Mouse (Mus musculus): Measurements from ENCODE around the gene Ifitm1.

Ifitm1 gene

GRCm38 (mm10) chr7:140966921-140967320 lies at the start of gene Ifitm1:
Gene Ifitm1 (plus strand): TSS chr7:140967221.
- no peak for DNase-seq

DNA sequence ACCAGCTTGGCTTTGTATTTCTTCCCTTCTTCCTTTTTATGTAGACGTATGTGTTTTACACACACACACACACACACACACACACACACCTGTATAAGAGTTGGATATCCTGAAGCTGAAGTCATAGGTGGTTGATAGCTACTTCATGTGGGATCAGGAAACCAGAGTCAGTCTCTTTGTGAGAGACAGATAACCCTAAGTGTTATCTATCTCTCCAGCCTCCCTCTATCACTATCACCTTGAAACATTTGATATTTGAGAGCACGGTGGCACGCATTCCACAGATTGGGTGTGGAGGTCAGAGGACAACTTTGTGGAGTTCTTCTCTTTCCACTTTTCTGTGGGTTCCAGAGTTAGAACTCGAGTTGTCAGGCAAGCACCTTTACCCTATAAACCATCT lies 47.1 kb upstream of the Ifitm1 start:
- no peak for DNase-seq

- no peak for DNase-seq
These were observed 46.5 kb upstream of the Ifitm1 start, which contains the start of gene Nlrp6 for GRCm38 (mm10) chr7:140920418-140921029. Gene Nlrp6 (plus strand): TSS chr7:140920902.

- no peak for DNase-seq
These were observed 45.6 kb upstream of the Ifitm1 start for GRCm38 (mm10) chr7:140921225-140921975.

GRCm38 (mm10) chr7:140922398-140923069 lies 44.5 kb upstream of the Ifitm1 start:
- peak; percentile 85 to 90 for DNase-seq

DNA sequence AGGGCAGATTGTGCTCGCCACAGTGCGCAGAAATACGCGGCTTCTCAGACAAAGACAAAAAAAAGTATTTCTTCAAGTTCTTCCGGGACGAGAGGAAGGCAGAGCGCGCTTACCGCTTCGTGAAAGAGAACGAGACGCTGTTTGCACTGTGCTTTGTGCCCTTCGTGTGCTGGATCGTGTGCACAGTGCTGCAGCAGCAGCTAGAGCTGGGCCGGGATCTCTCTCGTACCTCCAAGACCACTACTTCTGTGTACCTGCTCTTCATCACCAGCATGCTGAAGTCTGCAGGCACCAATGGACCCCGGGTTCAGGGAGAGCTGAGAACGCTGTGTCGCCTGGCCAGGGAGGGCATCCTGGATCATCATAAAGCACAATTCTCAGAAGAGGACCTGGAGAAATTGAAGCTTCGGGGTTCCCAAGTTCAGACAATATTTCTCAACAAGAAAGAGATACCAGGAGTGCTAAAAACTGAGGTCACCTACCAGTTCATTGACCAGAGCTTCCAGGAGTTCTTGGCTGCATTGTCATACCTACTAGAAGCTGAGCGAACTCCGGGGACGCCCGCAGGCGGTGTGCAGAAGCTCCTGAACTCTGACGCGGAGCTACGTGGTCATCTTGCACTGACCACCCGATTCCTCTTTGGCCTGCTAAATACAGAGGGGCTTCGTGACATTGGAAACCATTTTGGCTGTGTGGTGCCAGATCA lies 43.8 kb upstream of the Ifitm1 start:
- peak in 1 of 2 experiments; percentile 17 for DNase-seq

GRCm38 (mm10) chr7:140927181-140927580 lies 39.8 kb upstream of the Ifitm1 start:
- no peak for DNase-seq

GRCm38 (mm10) chr7:140938436-140938835 lies 28.6 kb upstream of the Ifitm1 start:
- DNase-seq, result no peak

DNA sequence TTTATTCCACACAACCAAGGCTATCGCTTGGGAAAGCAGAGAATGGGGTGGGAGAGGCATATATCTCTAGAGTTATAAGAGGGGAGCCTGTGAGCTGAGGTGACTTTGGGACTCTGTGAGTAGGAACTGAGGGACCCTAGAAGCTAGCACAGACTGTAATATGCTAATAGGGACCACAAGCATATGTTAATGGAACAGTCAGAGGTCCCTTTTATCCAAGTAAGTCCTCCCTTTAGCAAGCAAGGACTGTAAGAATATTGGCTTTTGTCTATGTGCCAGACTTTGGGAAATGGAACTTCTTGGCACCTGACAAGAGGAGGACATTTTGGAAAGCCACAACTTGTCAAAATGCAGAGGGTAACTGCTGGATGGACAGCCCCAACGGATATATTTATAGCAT lies 28.1 kb upstream of the Ifitm1 start:
- DNase-seq, result no peak

DNA sequence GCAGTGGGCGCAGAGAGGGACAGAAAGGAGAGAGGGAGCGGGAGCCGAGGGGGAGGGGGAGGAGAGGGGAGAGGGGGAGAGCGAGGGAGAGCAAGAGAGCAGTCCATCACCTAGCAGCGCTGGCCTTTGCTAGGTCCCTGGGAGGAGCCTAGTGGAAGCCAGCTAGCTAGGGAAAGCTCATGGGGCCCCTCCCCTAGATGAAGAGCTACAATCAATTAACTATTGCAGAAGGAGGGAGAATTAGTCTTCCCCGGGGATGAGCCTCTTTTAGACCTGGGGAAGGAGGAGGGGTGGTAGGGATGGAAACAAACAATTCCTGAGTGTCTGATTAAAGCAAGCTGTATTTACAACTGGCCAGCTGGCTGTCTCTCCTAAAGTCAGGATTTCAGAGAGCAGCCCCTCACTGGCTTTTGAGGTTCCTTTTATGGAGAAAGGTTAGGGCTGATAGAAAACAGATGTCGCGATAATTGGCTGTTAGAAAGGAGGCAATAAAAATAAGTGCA lies 27.3 kb upstream of the Ifitm1 start:
- no peak for DNase-seq

DNA sequence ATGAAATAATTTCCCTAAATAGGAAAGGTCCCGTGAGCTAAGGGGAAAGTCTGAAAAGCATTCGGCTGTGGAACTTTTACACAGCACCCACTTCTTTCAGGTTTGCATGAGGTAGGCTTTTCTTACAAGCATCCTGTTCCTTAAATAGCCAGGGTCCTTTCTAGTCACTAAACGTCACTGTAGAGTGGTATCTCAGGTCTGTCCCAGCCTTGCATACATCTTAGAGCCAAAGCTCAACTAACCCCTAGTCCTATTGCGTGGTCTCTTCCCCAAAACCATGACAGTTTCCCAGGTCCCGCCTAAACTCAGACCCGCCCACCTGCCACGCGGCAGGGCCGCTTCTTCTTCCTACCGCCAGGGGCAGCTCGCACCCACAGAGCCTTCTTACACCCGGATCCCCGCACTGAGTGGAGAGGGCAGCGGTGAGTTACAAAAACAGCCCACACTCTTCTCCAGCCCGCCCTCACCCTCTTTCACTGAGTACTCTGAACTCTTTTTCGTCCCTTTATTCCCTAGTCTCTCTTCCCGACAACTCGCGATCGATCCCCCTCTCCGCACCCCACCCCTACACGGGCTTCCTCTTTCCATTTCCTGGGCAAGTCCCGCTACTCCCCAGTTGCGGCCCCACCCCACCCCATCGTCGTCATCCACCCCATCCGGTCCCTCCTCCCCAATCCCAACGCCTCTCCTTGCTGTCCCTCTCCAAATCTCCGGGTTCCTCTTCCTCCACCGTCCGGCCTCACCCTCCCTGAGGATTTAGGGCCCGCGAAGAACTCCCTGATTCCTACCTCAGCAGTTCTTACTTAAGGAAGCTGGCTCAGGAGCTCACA lies 25.6 kb upstream of the Ifitm1 start, which contains the start of gene Pgghg:
TSS of gene Pgghg (plus strand) at position 170 of the 830 bp plus-strand sequence.
- peak; percentile 49 to 57 for DNase-seq

GRCm38 (mm10) chr7:140942341-140942740 lies 24.7 kb upstream of the Ifitm1 start:
- DNase-seq, result no peak

DNA sequence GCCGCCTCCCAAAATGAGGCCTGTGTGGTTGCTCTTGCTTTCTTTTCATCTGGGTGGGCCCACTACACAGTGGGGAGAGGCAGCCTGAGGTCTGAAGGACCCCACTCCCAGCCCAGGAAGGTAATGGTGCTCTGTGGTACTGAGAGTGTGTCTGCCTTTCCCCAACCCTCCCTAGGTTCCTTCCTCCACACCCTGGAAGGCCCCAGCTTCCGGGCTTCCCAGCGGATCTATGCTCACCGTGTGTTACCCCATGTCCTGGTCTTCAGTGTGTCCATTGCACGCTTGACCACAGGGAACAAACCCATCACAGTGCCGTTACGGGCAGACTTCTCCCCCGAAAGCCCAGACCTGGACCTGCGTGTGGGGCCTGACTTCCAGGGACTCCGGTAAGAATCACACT lies 24.2 kb upstream of the Ifitm1 start:
- DNase-seq, result no peak

- DNase-seq, result no peak
These were observed 23.7 kb upstream of the Ifitm1 start for GRCm38 (mm10) chr7:140943356-140943755.

DNA sequence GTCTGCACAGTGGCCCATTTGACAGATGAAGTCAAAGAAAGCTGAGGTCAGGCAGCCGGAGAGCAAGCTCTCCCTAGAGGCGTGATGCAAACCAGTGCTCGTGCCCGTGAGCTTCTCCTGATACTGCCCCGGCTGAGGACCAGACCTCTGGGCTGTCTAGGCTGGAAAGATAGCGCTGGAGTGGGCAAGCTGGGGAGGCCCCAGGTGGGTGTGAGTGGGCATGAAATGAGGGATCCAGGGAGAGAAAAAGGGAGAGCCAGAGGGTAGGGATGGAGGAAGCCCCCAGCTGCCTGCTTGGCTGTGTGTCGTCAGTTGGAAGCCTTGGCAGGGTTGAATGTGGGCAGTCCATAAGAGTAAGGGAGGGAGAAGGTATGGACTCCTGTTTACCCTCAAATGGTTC lies 22.8 kb upstream of the Ifitm1 start:
- no peak for DNase-seq

- no peak for DNase-seq
These were observed 21.8 kb upstream of the Ifitm1 start for GRCm38 (mm10) chr7:140945247-140945646.

DNA sequence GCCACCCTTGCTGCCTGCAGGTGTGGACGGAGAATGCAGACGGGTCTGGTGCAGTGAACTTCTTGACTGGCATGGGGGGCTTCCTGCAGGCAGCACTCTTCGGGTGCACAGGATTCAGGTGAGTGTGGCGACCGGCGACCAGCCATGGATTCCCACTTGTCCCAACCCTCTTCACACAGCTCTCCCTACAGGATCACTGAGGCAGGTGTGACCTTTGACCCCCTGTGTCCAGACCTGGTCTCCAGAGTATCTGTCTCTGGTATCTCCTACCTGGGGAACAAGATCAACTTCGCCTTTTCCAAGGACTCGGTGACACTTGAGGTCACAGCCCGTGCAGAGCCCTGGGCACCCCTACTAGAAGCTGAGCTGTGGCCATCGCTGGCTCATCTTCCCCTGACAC lies 20.7 kb upstream of the Ifitm1 start:
- no peak for DNase-seq

- no peak for DNase-seq
These were observed 20.0 kb upstream of the Ifitm1 start for GRCm38 (mm10) chr7:140946980-140947379.

- DNase-seq, result no peak
These were observed 18.9 kb upstream of the Ifitm1 start for GRCm38 (mm10) chr7:140948161-140948560.

DNA sequence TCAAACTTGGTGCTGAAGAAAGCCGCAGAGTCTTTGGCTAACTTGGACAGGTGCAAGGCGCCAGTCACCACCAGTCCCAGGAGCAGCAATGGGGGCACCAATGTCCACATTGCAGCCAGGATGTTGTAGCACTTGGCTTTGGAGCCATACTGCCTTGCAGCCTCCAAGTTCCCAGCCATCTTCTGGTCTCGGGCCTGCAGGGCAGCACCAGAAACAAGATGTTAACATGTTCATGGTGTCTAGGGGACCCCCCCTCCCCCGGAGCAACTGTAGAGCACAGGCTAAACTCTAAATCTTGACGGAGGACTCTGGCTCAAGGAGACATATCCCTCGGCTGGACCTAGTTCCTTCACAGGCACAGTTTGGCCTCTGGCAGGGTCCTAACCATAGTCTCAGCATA lies 17.8 kb upstream of the Ifitm1 start:
- DNase-seq, result no peak

DNA sequence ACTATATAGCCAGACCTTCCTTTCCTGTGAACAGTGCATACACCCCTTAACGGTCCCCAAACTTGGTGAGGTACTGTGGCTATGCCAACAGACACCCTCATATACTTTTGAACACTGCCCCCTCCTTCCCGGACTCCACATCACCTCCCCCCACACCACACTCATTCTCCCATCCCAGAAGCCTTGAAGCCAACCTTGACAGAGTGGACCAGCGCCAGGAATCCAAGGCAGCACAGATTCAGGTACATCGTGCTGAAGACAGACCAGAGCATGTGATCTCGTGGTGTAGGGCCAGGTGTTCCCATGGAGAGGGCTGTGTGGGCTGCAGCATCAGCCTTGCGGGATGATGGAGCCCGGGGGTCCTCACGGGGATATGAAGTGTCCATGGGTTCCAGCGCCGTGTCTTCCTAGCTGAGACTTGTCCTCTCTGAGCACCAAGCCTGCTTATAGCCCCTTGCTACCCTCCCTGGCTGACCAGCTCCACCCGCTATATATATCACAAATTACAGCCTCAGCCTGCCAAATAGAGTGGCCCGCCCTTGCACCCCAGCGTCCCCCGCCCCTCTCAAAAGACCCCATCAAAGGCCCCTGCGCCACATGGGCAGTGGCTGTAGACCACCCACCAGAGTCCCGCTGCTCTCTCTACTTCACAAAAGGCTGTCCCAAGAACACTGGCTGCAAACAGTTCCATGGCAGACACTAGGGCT lies 17.0 kb upstream of the Ifitm1 start, which contains the start of gene Ifitm5:
TSS of gene Ifitm5 (minus strand) at position 468 of the 707 bp plus-strand sequence.
- DNase-seq, result no peak
